Mouse (Mus musculus): ENCODE results near the gene Bloc1s3. TPM values are rescaled to one million over a fixed set of nuclear protein-coding genes. Genes with fewer than 3 reads are reported as not detected.
A peak's percentile ranks its signal among the peaks of the same experiment; 100 is the strongest.

The Bloc1s3 gene
- total and polyA plus RNA-seq, 2 experiments from 2014 or later = 5.1 to 17.3 TPM

DNA sequence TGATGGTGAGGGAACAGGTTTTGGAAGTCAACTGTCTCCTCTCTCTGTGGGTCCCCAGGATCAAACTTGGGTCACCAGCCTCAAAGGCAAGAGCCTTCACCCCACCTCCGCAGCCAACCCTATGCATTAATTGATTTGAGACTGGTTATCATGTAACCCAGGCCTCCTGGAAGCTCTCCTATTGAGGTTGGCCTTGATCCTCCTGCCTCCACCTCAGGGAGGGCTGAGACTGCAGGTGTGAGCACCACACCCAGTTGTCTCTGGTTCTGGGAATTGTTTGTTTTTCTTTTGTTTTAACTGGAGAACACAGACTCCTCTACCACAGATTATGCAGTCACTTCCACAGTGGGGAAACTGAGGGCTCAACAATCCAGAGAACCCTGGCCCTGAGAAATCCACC lies 47.7 kb downstream of the Bloc1s3 start:
- Histone ChIP-seq H3K27me3 (ENCODE audit: insufficient read depth, low read length) (no peaks in the 10 kb centered on the region; the same call in 1 of the 2 replicates), H3K36me3 (ENCODE audit: insufficient read depth) (0 out of 2 replicates have a peak, but pooled peaks cover 2% of the 10 kb centered on the region), H3K4me3 (ENCODE audit: low read depth, low read length) (no peak overlapping the region), H3K27ac (ENCODE audit: low read depth, low read length) (no peak overlapping the region), H3K9ac (no peak overlapping the region), H3K4me2 (ENCODE audit: low read depth) (no peak overlapping the region), H3K4me1 (ENCODE audit: insufficient read depth) (peaks cover 16% of the 10 kb centered on the region), H3K9me3 (ENCODE audit: low read length) (no peaks in the 10 kb centered on the region)
- TF ChIP-seq CTCF (IDR thresholded peaks at IDR 0.05; ENCODE audit: low read depth) = no peak
- 74% methylated on average over 1 of the region's 1 CpGs for WGBS
- DNase-seq (no peak), ATAC-seq (no peak)

GRCm38 (mm10) chr7:19459144-19459870 lies 48.9 kb downstream of the Bloc1s3 start:
- TF ChIP-seq CTCF (IDR thresholded peaks at IDR 0.05; ENCODE audit: low read depth) = no peak
- Histone ChIP-seq H3K36me3 (ENCODE audit: insufficient read depth) (0 out of 2 replicates have a peak, but pooled peaks cover 2% of the 10 kb centered on the region), H3K27ac (ENCODE audit: low read depth, low read length) (peak overlapping the region; percentile 85), H3K9me3 (ENCODE audit: low read length) (no peaks in the 10 kb centered on the region), H3K27me3 (ENCODE audit: insufficient read depth, low read length) (no peaks in the 10 kb centered on the region), H3K4me2 (ENCODE audit: low read depth) (peak overlapping the region; percentile 93), H3K9ac (peak overlapping the region; percentile 82), H3K4me3 (ENCODE audit: low read depth, low read length) (peak overlapping the region; percentile 97), H3K4me1 (ENCODE audit: insufficient read depth) (peaks cover 16% of the 10 kb centered on the region)
- DNase-seq (no peak), ATAC-seq (no peak)
- 16% methylated on average over 6 of the region's 6 CpGs for WGBS

- DNase-seq = peak; percentile 91
- peak within 1 kb of the TSS; percentile 93 for H3K4me2 ChIP-seq (ENCODE audit: low read depth)
- H3K27me3 ChIP-seq (ENCODE audit: insufficient read depth, low read length) = no peaks in the 10 kb centered on the region
- peak; percentile 88 for ATAC-seq
- no peaks in the 10 kb centered on the region for H3K9me3 ChIP-seq (ENCODE audit: low read length)
- 5% methylated on average over 31 of the region's 42 CpGs for WGBS
- H3K4me3 ChIP-seq (ENCODE audit: low read depth, low read length) = peak within 1 kb of the TSS; percentile 97
- peak within 1 kb of the TSS; percentile 82 for H3K9ac ChIP-seq
- peaks cover 16% of the 10 kb centered on the region for H3K4me1 ChIP-seq (ENCODE audit: insufficient read depth)
- TF ChIP-seq CTCF (IDR thresholded peaks at IDR 0.05; ENCODE audit: low read depth) = no peak
- H3K27ac ChIP-seq (ENCODE audit: low read depth, low read length) = peak within 1 kb of the TSS; percentile 85
- 0 out of 2 replicates have a peak, but pooled peaks cover 2% of the 10 kb centered on the region for H3K36me3 ChIP-seq (ENCODE audit: insufficient read depth)
Measured at GRCm38 (mm10) chr7:19458591-19459111, 49.5 kb downstream of the Bloc1s3 start, which contains the start of gene Mark4. Mark4 (minus strand) TSS chr7:19458821.

- Histone ChIP-seq H3K27ac (ENCODE audit: low read depth, low read length) (peak overlapping the region; percentile 85), H3K4me3 (ENCODE audit: low read depth, low read length) (peak overlapping the region; percentile 97), H3K9me3 (ENCODE audit: low read length) (no peaks in the 10 kb centered on the region), H3K36me3 (ENCODE audit: insufficient read depth) (0 out of 2 replicates have a peak, but pooled peaks cover 2% of the 10 kb centered on the region), H3K4me2 (ENCODE audit: low read depth) (peak overlapping the region; percentile 93), H3K4me1 (ENCODE audit: insufficient read depth) (peaks cover 16% of the 10 kb centered on the region), H3K9ac (peak overlapping the region; percentile 82), H3K27me3 (ENCODE audit: insufficient read depth, low read length) (no peaks in the 10 kb centered on the region)
- peak; percentile 60 for TF ChIP-seq CTCF (IDR thresholded peaks at IDR 0.05; ENCODE audit: low read depth)
- under 1% methylated on average over 28 of the region's 31 CpGs for WGBS
- ATAC-seq = peak; percentile 87
- DNase-seq = peak; percentile 67
Measured at GRCm38 (mm10) chr7:19458072-19458486, 50.1 kb downstream of the Bloc1s3 start.

DNA sequence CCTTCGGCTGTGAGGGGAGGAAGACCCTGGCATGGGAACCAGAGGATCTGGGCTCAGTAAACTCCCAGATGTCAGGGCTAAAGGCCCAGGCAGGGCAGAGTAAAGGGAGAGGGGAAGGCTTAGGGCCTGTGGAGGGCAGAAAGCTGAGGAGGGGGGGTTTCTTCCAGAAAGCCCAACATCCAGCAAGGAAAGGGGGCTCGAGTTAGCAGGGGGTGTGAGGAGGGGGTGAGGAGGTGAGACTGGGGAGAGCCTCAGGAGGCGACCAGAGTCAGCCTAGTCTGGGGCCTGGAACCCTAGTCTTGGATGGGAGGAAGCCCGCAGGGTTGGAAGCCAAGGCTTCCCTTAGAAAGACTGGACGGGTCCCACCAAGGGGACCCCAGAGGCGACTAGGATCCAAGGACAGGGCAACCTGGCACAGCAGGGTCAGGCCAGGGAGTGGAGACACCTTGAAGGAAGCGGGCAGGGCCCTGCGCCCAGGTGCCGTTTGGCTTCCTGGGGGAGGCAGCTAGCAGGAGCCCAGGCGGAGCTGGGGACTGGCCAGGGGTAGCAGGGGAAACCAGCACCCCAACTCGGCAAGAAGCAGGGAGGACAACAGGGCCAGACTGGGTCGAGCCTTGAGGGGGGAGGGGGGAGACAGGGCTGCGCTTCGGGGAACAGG lies 50.6 kb downstream of the Bloc1s3 start:
- DNase-seq = no peak
- TF ChIP-seq CTCF (IDR thresholded peaks at IDR 0.05; ENCODE audit: low read depth) = no peak
- peak overlapping the region; percentile 93 for H3K4me2 ChIP-seq (ENCODE audit: low read depth)
- no peaks in the 10 kb centered on the region for H3K27me3 ChIP-seq (ENCODE audit: insufficient read depth, low read length)
- peak overlapping the region; percentile 97 for H3K4me3 ChIP-seq (ENCODE audit: low read depth, low read length)
- H3K9ac ChIP-seq = peak overlapping the region; percentile 82
- 0 out of 2 replicates have a peak, but pooled peaks cover 2% of the 10 kb centered on the region for H3K36me3 ChIP-seq (ENCODE audit: insufficient read depth)
- peak overlapping the region; percentile 85 for H3K27ac ChIP-seq (ENCODE audit: low read depth, low read length)
- 9% methylated on average over 14 of the region's 14 CpGs for WGBS
- peaks cover 16% of the 10 kb centered on the region for H3K4me1 ChIP-seq (ENCODE audit: insufficient read depth)
- ATAC-seq = no peak; the same call in 1 of the 2 replicates
- no peaks in the 10 kb centered on the region for H3K9me3 ChIP-seq (ENCODE audit: low read length)

DNA sequence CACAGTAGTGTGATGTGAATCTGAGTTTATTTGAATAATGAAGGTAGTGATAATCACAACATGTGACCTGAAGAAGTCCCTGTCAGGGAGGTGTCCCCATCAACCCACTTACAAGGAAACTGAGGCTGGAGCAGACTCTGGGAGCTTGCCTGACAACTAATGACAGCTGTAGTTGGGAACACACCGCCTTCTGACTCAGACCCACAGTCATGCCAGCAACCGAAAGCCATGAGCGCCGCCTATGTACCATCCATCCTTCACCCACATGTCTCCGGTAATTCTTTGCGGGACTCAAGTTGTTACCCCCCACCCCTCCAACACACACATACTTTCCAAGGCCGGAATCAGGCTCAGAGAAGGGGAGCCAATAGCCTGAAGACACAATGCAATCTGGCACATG lies 51.5 kb downstream of the Bloc1s3 start:
- peak overlapping the region; percentile 93 for H3K4me2 ChIP-seq (ENCODE audit: low read depth)
- no peaks in the 10 kb centered on the region for H3K9me3 ChIP-seq (ENCODE audit: low read length)
- H3K27me3 ChIP-seq (ENCODE audit: insufficient read depth, low read length) = no peaks in the 10 kb centered on the region
- H3K4me3 ChIP-seq (ENCODE audit: low read depth, low read length) = peak overlapping the region; percentile 97; the same call in 1 of the 2 replicates
- WGBS = 89% methylated on average over 7 of the region's 7 CpGs
- H3K27ac ChIP-seq (ENCODE audit: low read depth, low read length) = no peak overlapping the region
- no peak for DNase-seq
- no peak overlapping the region for H3K9ac ChIP-seq
- no peak for ATAC-seq
- H3K36me3 ChIP-seq (ENCODE audit: insufficient read depth) = 0 out of 2 replicates have a peak, but pooled peaks cover 2% of the 10 kb centered on the region
- no peak for TF ChIP-seq CTCF (IDR thresholded peaks at IDR 0.05; ENCODE audit: low read depth)
- H3K4me1 ChIP-seq (ENCODE audit: insufficient read depth) = peaks cover 16% of the 10 kb centered on the region

Measured in forebrain, postnatal 0 days (tissue).